Mouse (Mus musculus) heart, postnatal 0 days (tissue): ENCODE measurements at regions not wholly inside any gene's neighbourhood (a gene's known extent, or its start where the extent isn't known, plus 50 kb on each side); places are given as distances from the start of the nearest gene placed in this dataset.

Experiments used
- CTCF ChIP-seq: IDR thresholded peaks from 2 replicates; pipeline ENCODE4 v1.5.1; 2016; ENCODE audit warnings: antibody characterized with exemption, control low read depth, low read depth
- EP300 ChIP-seq: IDR thresholded peaks from 2 replicates; pipeline ENCODE4 v1.6.1; 2016; ENCODE audit warnings: antibody characterized with exemption, low read depth

- TF ChIP-seq CTCF (no peak), EP300 (no peak)
Measured at GRCm38 (mm10) chr13:46018903-46019430, 54.2 kb upstream of the Atxn1 start.
